Mouse (Mus musculus): ENCODE data around the gene Capn6. TPM values are rescaled to one million over a fixed set of nuclear protein-coding genes. Genes with fewer than 3 reads are reported as not detected.

The Capn6 gene
- total and polyA plus RNA-seq, 3 experiments, result not detected

- H3K4me3 ChIP-seq (replicated peaks in 1 of 3; ENCODE audit: low read depth in 2 of 3, low read length in 2 of 3, poor library complexity in 1 of 3), result no peak overlapping the region
- H3K27me3 ChIP-seq (replicated peaks), result no peaks in the 10 kb centered on the region
- H3K36me3 ChIP-seq (replicated peaks in 1 of 2; ENCODE audit: control insufficient read depth in 1 of 2, insufficient read depth in 1 of 2, low read length in 1 of 2), result no peaks in the 10 kb centered on the region
- in situ Hi-C loops (cut with MboI; ENCODE audit: low pct_ligation_motif_present, low pct_unique_long_range_greater_than_20kb, low sequenced_read_pairs), result no loop called here
- no peak overlapping the region for H3K4me2 ChIP-seq (ENCODE audit: insufficient read depth, low read depth, poor library complexity, severe bottlenecking)
- H3K9me3 ChIP-seq (replicated peaks; ENCODE audit: low read length), result no peaks in the 10 kb centered on the region
- DNase-seq (ENCODE audit: extremely low read depth), result no peak
- TF ChIP-seq CHD1 (IDR thresholded peaks at IDR 0.05; ENCODE audit: low read depth, low read length) (no peak), JUN (IDR thresholded peaks at IDR 0.05; ENCODE audit: insufficient read depth, low read depth, low read length) (no peak), USF2 (conservative IDR thresholded peaks at IDR 0.05; ENCODE audit: low read depth, low read length) (no peak), RCOR1 (conservative IDR thresholded peaks at IDR 0.05; ENCODE audit: low read depth, low read length) (no peak), CHD2 (IDR thresholded peaks at IDR 0.05; ENCODE audit: low read length) (no peak), HCFC1 (IDR thresholded peaks at IDR 0.05; ENCODE audit: low read depth, low read length) (no peak)
- no peaks in the 10 kb centered on the region for H3K4me1 ChIP-seq (ENCODE audit: control insufficient read depth in 1 of 2, insufficient read depth in 2 of 2)
- no peak overlapping the region for H3K27ac ChIP-seq (ENCODE audit: insufficient read depth, low read depth)
- H3K9ac ChIP-seq (ENCODE audit: insufficient read depth, low read depth), result no peak overlapping the region
- dilution Hi-C loops (cut with MboI; ENCODE audit: extremely low pct_ligation_motif_present, extremely low pct_unique_long_range_greater_than_20kb, low sequenced_read_pairs), result no loop called here
- no peaks in the 10 kb centered on the region for H3K79me2 ChIP-seq (replicated peaks; ENCODE audit: control insufficient read depth, extremely low read depth, insufficient read depth, poor library complexity, severe bottlenecking)
Observed at GRCm38 (mm10) chrX:143851351-143851750, 24.1 kb upstream of the Capn6 start.

GRCm38 (mm10) chrX:143849969-143850368 lies 22.8 kb upstream of the Capn6 start:
- no peaks in the 10 kb centered on the region for H3K9me3 ChIP-seq (replicated peaks; ENCODE audit: low read length)
- H3K4me1 ChIP-seq (ENCODE audit: control insufficient read depth in 1 of 2, insufficient read depth in 2 of 2), result no peaks in the 10 kb centered on the region
- no peak overlapping the region for H3K27ac ChIP-seq (ENCODE audit: insufficient read depth, low read depth)
- no peaks in the 10 kb centered on the region for H3K27me3 ChIP-seq (replicated peaks)
- H3K9ac ChIP-seq (ENCODE audit: insufficient read depth, low read depth), result no peak overlapping the region
- dilution Hi-C loops (cut with MboI; ENCODE audit: extremely low pct_ligation_motif_present, extremely low pct_unique_long_range_greater_than_20kb, low sequenced_read_pairs) (no loop called here), in situ Hi-C loops (cut with MboI; ENCODE audit: low pct_ligation_motif_present, low pct_unique_long_range_greater_than_20kb, low sequenced_read_pairs) (no loop called here)
- H3K4me3 ChIP-seq (replicated peaks in 1 of 3; ENCODE audit: low read depth in 2 of 3, low read length in 2 of 3, poor library complexity in 1 of 3), result no peak overlapping the region
- no peaks in the 10 kb centered on the region for H3K36me3 ChIP-seq (replicated peaks in 1 of 2; ENCODE audit: control insufficient read depth in 1 of 2, insufficient read depth in 1 of 2, low read length in 1 of 2)
- TF ChIP-seq SIN3A (IDR thresholded peaks at IDR 0.05; ENCODE audit: low read length), result no peak
- TF ChIP-seq E2F4 (IDR thresholded peaks at IDR 0.05; ENCODE audit: insufficient replicate concordance, low read depth, low read length), result no peak
- no peak for TF ChIP-seq UBTF (IDR thresholded peaks at IDR 0.05; ENCODE audit: low read depth, low read length)
- no peak for TF ChIP-seq MAFK (IDR thresholded peaks at IDR 0.05; ENCODE audit: insufficient replicate concordance, low read length)
- no peak for TF ChIP-seq KAT2A (IDR thresholded peaks at IDR 0.05; ENCODE audit: insufficient replicate concordance, low read length)
- TF ChIP-seq TCF12 (IDR thresholded peaks at IDR 0.05; ENCODE audit: low read depth, low read length), result no peak
- TF ChIP-seq MYC (IDR thresholded peaks at IDR 0.05; ENCODE audit: low read depth, low read length), result no peak
- no peak for TF ChIP-seq POLR2A (IDR thresholded peaks at IDR 0.05; ENCODE audit: low read depth, low read length)
- no peak for TF ChIP-seq JUND (conservative IDR thresholded peaks at IDR 0.05; ENCODE audit: low read depth, low read length)
- no peak for TF ChIP-seq PAX5 (IDR thresholded peaks at IDR 0.05; ENCODE audit: low read length)
- TF ChIP-seq ETS1 (conservative IDR thresholded peaks at IDR 0.05; ENCODE audit: low read depth, low read length), result no peak
- TF ChIP-seq MEF2A (IDR thresholded peaks at IDR 0.05; ENCODE audit: borderline replicate concordance, low read depth, low read length), result no peak
- no peak for TF ChIP-seq MXI1 (IDR thresholded peaks at IDR 0.05; ENCODE audit: low read depth, low read length)
- TF ChIP-seq NRF1 (IDR thresholded peaks at IDR 0.05; ENCODE audit: low read depth, low read length), result no peak
- TF ChIP-seq NELFE (IDR thresholded peaks at IDR 0.05; ENCODE audit: low read depth, low read length), result no peak
- TF ChIP-seq BHLHE40 (IDR thresholded peaks at IDR 0.05; ENCODE audit: low read depth, low read length), result no peak
- no peak for TF ChIP-seq ZMIZ1 (IDR thresholded peaks at IDR 0.05; ENCODE audit: low read depth, low read length)
- TF ChIP-seq GABPA (IDR thresholded peaks at IDR 0.05; ENCODE audit: insufficient replicate concordance, low read depth, low read length), result no peak
- no peaks in the 10 kb centered on the region for H3K79me2 ChIP-seq (replicated peaks; ENCODE audit: control insufficient read depth, extremely low read depth, insufficient read depth, poor library complexity, severe bottlenecking)
- no peak for DNase-seq (ENCODE audit: extremely low read depth)
- no peak overlapping the region for H3K4me2 ChIP-seq (ENCODE audit: insufficient read depth, low read depth, poor library complexity, severe bottlenecking)

Measured in CH12.LX (cell line).